Mouse (Mus musculus): ENCODE measurements around the gene Msh3. TPM values are rescaled to one million over a fixed set of nuclear protein-coding genes. Genes with fewer than 3 reads are reported as not detected.

Msh3 gene
- polyA plus RNA-seq, 1 experiment from 2014 or later, result 37.5 TPM

- 93% methylated on average over 14 of the region's 14 CpGs for WGBS
Measured at GRCm38 (mm10) chr13:92274274-92275198, 80.3 kb downstream of the Msh3 start.

DNA sequence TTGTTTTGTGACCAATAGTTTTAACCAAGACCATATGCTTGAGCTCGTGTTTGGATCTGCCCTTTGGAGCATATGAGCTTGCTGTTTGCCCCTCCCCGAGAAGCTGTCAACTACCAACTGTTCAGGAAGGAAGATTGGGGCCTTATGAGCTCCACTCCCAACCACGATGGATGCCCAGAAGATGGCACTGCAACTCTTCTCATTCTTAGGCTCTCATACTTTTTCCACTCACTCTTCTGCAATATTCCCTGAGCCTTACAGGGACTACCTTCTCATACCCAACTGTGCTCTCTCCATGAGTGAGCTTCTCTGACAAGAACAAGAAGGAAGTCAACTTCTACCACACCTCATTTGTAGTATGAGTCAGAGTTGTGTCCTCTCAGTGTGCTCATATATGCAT is 87.7 kb downstream of the Msh3 start:
- Histone ChIP-seq H3K4me3 (no peak overlapping the region), H3K4me1 (no peaks in the 10 kb centered on the region), H3K9me3 (no peaks in the 10 kb centered on the region), H3K27me3 (ENCODE audit: poor library complexity, severe bottlenecking) (no peaks in the 10 kb centered on the region), H3K36me3 (replicated peaks) (peaks cover 28% of the 10 kb centered on the region), H3K27ac (no peak overlapping the region)
- 91% methylated on average over 3 of the region's 3 CpGs for WGBS
- no peak for DNase-seq (ENCODE audit: extremely low spot score, low spot score)

More at GRCm38 (mm10) chr13:92274274-92275198, 80.3 kb downstream of the Msh3 start:
- Histone ChIP-seq H3K36me3 (replicated peaks) (peaks cover 34% of the 10 kb centered on the region), H3K9me3 (no peaks in the 10 kb centered on the region), H3K27ac (no peak overlapping the region), H3K4me3 (no peak overlapping the region), H3K27me3 (ENCODE audit: poor library complexity, severe bottlenecking) (no peaks in the 10 kb centered on the region), H3K4me1 (no peaks in the 10 kb centered on the region)
- no peak for DNase-seq (ENCODE audit: extremely low spot score, low spot score)

DNA sequence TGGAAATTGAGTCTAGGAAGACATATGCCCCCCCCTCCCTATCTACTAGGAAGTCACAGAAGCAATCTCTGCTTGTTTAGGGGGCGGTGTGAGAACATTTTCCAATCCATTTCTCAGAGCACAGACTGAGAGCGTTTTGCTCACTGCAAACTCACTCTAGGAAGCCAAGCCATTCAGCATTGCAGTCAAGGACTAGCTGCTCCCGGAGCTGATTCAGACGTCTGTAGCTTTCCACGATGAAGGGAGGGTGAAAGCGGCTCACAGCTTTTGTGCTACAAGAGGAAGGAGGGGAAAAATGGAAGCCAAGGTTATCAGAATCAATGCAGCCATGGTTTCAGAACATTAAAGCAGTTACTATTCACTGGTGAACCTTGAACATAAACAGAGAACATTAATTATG is 91.2 kb downstream of the Msh3 start:
- no peak overlapping the region for H3K27ac ChIP-seq
- H3K4me1 ChIP-seq, result no peaks in the 10 kb centered on the region
- peaks cover 45% of the 10 kb centered on the region for H3K36me3 ChIP-seq (replicated peaks)
- H3K27me3 ChIP-seq (ENCODE audit: poor library complexity, severe bottlenecking), result no peaks in the 10 kb centered on the region
- no peak for DNase-seq (ENCODE audit: extremely low spot score, low spot score)
- 93% methylated on average over 6 of the region's 6 CpGs for WGBS
- H3K9me3 ChIP-seq, result no peaks in the 10 kb centered on the region
- H3K4me3 ChIP-seq, result no peak overlapping the region

- Histone ChIP-seq H3K36me3 (replicated peaks) (peaks cover 40% of the 10 kb centered on the region), H3K27me3 (ENCODE audit: poor library complexity, severe bottlenecking) (no peaks in the 10 kb centered on the region), H3K4me3 (no peak overlapping the region), H3K9me3 (no peaks in the 10 kb centered on the region), H3K27ac (no peak overlapping the region), H3K4me1 (no peaks in the 10 kb centered on the region)
- no peak for DNase-seq (ENCODE audit: extremely low spot score, low spot score)
- 91% methylated on average over 5 of the region's 5 CpGs for WGBS
Measured at GRCm38 (mm10) chr13:92261329-92261728, 93.5 kb downstream of the Msh3 start.

- Histone ChIP-seq H3K36me3 (replicated peaks) (peaks cover 42% of the 10 kb centered on the region), H3K4me1 (no peaks in the 10 kb centered on the region), H3K9me3 (no peaks in the 10 kb centered on the region), H3K27me3 (ENCODE audit: poor library complexity, severe bottlenecking) (no peaks in the 10 kb centered on the region), H3K27ac (no peak overlapping the region), H3K4me3 (no peak overlapping the region)
- 90% methylated on average over 3 of the region's 3 CpGs for WGBS
- no peak for DNase-seq (ENCODE audit: extremely low spot score, low spot score)
Measured at GRCm38 (mm10) chr13:92255480-92255879, 99.3 kb downstream of the Msh3 start.

DNA sequence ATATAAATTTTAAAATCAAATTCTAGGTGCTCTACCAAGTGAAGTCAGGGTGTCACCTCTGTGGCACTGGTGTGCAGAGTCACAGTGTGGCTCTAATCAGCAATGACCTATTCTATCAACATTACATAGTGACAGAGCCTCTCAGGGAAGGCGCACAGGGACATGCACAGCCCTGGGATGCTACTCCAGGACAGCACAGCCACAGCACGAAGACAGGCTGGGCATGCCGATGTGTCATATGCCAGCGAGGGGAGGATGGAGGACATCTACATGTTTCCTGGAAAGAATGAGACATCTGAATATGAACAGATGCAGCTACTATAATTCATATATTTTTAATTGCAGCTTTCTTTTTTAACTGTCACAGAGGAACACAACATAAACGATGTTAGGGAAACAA is 101.0 kb downstream of the Msh3 start:
- H3K27ac ChIP-seq, result no peak overlapping the region
- no peaks in the 10 kb centered on the region for H3K4me1 ChIP-seq
- no peak overlapping the region for H3K4me3 ChIP-seq
- 92% methylated on average over 5 of the region's 5 CpGs for WGBS
- no peaks in the 10 kb centered on the region for H3K9me3 ChIP-seq
- H3K36me3 ChIP-seq (replicated peaks), result peaks cover 47% of the 10 kb centered on the region
- H3K27me3 ChIP-seq (ENCODE audit: poor library complexity, severe bottlenecking), result no peaks in the 10 kb centered on the region
- no peak for DNase-seq (ENCODE audit: extremely low spot score, low spot score)

GRCm38 (mm10) chr13:92252331-92252730 is 102.5 kb downstream of the Msh3 start:
- no peaks in the 10 kb centered on the region for H3K9me3 ChIP-seq
- H3K36me3 ChIP-seq (replicated peaks), result peaks cover 48% of the 10 kb centered on the region
- no peak overlapping the region for H3K4me3 ChIP-seq

GRCm38 (mm10) chr13:92247576-92247975 is 107.2 kb downstream of the Msh3 start:
- Histone ChIP-seq H3K27ac (no peak overlapping the region), H3K4me1 (no peaks in the 10 kb centered on the region), H3K9me3 (no peaks in the 10 kb centered on the region), H3K36me3 (replicated peaks) (peaks cover 41% of the 10 kb centered on the region), H3K4me3 (no peak overlapping the region), H3K27me3 (ENCODE audit: poor library complexity, severe bottlenecking) (no peaks in the 10 kb centered on the region)
- 93% methylated on average over 2 of the region's 2 CpGs for WGBS
- DNase-seq (ENCODE audit: extremely low spot score, low spot score), result no peak

More at GRCm38 (mm10) chr13:92252331-92252730, 102.5 kb downstream of the Msh3 start:
- Histone ChIP-seq H3K4me1 (no peaks in the 10 kb centered on the region), H3K27me3 (ENCODE audit: poor library complexity, severe bottlenecking) (no peaks in the 10 kb centered on the region), H3K27ac (no peak overlapping the region)
- no peak for DNase-seq (ENCODE audit: extremely low spot score, low spot score)

- DNase-seq (ENCODE audit: extremely low spot score, low spot score), result no peak
- Histone ChIP-seq H3K4me3 (no peak overlapping the region), H3K4me1 (no peaks in the 10 kb centered on the region), H3K27me3 (ENCODE audit: poor library complexity, severe bottlenecking) (no peaks in the 10 kb centered on the region), H3K27ac (no peak overlapping the region), H3K36me3 (replicated peaks) (peaks cover 39% of the 10 kb centered on the region), H3K9me3 (no peaks in the 10 kb centered on the region)
- WGBS, result 91% methylated on average over 5 of the region's 5 CpGs
Measured at GRCm38 (mm10) chr13:92246966-92247365, 107.8 kb downstream of the Msh3 start.

DNA sequence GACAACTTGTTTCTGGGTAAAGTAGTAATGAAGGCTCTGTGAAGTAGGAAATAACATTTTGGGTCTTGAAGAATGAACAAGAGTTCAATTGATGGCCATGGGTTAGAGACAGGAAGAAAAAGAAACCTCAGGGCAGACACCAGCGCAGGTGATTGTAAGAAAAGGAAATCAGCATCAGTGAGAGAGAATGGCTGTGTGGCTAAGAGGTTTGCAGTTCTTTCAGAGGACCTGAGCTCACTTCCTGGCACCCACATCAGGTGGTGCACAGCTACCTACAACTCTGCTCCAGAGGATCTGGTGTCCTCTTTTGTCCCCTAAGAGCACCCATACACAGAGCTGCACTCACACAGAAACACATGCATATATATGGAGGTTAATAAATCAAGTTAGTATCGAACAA is 110.1 kb downstream of the Msh3 start:
- H3K4me1 ChIP-seq, result no peaks in the 10 kb centered on the region
- 91% methylated on average over 2 of the region's 2 CpGs for WGBS
- no peaks in the 10 kb centered on the region for H3K9me3 ChIP-seq
- H3K27me3 ChIP-seq (ENCODE audit: poor library complexity, severe bottlenecking), result no peaks in the 10 kb centered on the region
- H3K4me3 ChIP-seq, result no peak overlapping the region
- no peak for DNase-seq (ENCODE audit: extremely low spot score, low spot score)
- H3K27ac ChIP-seq, result no peak overlapping the region
- H3K36me3 ChIP-seq (replicated peaks), result peaks cover 29% of the 10 kb centered on the region

GRCm38 (mm10) chr13:92241426-92241825 is 113.4 kb downstream of the Msh3 start:
- 92% methylated on average over 4 of the region's 4 CpGs for WGBS
- H3K4me1 ChIP-seq, result no peaks in the 10 kb centered on the region
- H3K9me3 ChIP-seq, result no peaks in the 10 kb centered on the region
- peaks cover 31% of the 10 kb centered on the region for H3K36me3 ChIP-seq (replicated peaks)
- H3K27me3 ChIP-seq (ENCODE audit: poor library complexity, severe bottlenecking), result no peaks in the 10 kb centered on the region
- H3K27ac ChIP-seq, result no peak overlapping the region
- DNase-seq (ENCODE audit: extremely low spot score, low spot score), result no peak
- no peak overlapping the region for H3K4me3 ChIP-seq

DNA sequence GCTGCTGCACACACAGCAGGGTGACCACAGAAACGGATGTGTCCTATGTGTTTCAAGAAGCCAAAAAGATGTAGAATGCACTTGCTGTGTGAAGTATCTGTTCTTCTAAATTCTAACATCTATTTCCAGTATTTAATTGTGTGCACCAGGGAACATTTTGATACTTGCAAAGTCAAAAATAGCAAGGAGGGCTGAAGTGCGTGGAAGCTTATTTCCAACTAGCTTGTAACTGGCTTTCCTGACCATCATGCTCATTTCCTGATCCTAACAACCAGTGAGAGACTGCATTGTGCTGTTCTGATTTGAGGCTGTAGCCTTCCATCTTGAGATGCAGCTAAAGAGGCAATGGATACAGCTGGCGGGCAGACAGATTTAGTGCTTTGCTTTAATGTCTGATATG is 116.9 kb downstream of the Msh3 start:
- Histone ChIP-seq H3K27me3 (ENCODE audit: poor library complexity, severe bottlenecking) (no peaks in the 10 kb centered on the region), H3K9me3 (no peaks in the 10 kb centered on the region), H3K36me3 (replicated peaks) (peaks cover 44% of the 10 kb centered on the region), H3K4me1 (no peaks in the 10 kb centered on the region), H3K4me3 (no peak overlapping the region), H3K27ac (no peak overlapping the region)
- DNase-seq (ENCODE audit: extremely low spot score, low spot score), result no peak
- WGBS, result 91% methylated on average over 3 of the region's 3 CpGs

GRCm38 (mm10) chr13:92237016-92237415 is 117.8 kb downstream of the Msh3 start:
- no peak overlapping the region for H3K4me3 ChIP-seq
- no peaks in the 10 kb centered on the region for H3K27me3 ChIP-seq (ENCODE audit: poor library complexity, severe bottlenecking)
- H3K9me3 ChIP-seq, result no peaks in the 10 kb centered on the region
- DNase-seq (ENCODE audit: extremely low spot score, low spot score), result no peak
- WGBS, result 92% methylated on average over 4 of the region's 4 CpGs
- no peaks in the 10 kb centered on the region for H3K4me1 ChIP-seq
- H3K36me3 ChIP-seq (replicated peaks), result peaks cover 41% of the 10 kb centered on the region
- H3K27ac ChIP-seq, result no peak overlapping the region

Measured in forebrain, embryonic 10.5 days (tissue).